Mouse (Mus musculus) 3T3-L1 (cell line): ENCODE measurements at regions not wholly inside any gene's neighbourhood (a gene's known extent, or its start where the extent isn't known, plus 50 kb on each side); places are given as distances from the start of the nearest gene placed in this dataset.

Experiments
- DNase-seq: peaks from one replicate; pipeline ENCODE4 v3.0.0-alpha.2; 2015; ENCODE audit warnings: low read depth, low spot score

DNA sequence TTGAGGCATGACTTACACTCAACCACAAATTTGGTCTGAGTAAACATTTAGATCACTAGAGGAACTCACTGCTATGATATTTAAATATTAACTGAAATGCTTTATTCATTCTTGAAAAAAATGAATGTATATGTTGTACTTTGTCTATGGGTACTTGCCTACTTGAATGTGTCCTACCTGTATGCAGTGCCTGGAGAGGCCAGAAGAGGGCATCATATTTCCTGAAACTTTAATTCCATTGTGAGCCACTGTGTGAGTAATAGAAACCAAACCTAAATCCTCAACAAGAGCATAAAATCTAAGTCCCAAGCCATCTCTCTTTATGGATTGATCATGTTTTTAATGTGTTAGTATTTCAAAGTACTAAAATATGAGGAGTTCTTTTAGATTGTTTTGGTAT is 1252.4 kb upstream of the Lrrtm3 start:
- peak; percentile 3 for DNase-seq

DNA sequence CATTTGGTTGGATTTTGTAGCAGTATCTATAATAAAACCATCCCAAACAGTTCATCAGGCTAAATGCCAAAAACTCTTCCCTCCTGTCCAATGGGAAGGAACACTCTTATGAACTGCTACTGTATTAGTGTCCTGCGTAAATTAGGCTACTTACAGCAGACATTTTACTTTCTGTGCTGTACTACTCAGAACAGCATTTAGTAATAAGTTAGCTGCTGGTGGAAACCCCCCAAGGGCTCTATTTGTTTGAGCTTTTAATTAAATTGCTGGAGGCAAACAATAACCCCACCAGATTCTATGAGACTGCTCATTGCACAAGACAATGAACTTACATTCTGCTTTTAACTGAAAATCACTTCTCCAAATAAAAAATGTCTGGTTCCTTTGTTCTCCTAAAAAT is 1240.3 kb upstream of the Lrrtm3 start:
- DNase-seq = no peak

- DNase-seq = no peak
These were observed 1234.8 kb upstream of the Lrrtm3 start for GRCm38 (mm10) chr10:65324840-65325410.

- DNase-seq = no peak
These were observed 1208.2 kb upstream of the Lrrtm3 start for GRCm38 (mm10) chr10:65298263-65298662.
